Mouse (Mus musculus): ENCODE measurements at regions not wholly inside any gene's neighbourhood (a gene's known extent, or its start where the extent isn't known, plus 50 kb on each side); places are given as distances from the start of the nearest gene placed in this dataset.

- Histone ChIP-seq H3K27ac (replicated peaks) (no peak overlapping the region), H3K4me1 (no peaks in the 10 kb centered on the region), H3K4me2 (replicated peaks) (no peak overlapping the region), H3K36me3 (no peaks in the 10 kb centered on the region), H3K27me3 (no peaks in the 10 kb centered on the region), H3K9ac (replicated peaks) (no peak overlapping the region), H3K9me3 (no peaks in the 10 kb centered on the region), H3K4me3 (no peak overlapping the region)
- WGBS = 82% methylated on average over 2 of the region's 2 CpGs
- no peak for ATAC-seq (replicated peaks)
Observed at GRCm38 (mm10) chr5:80704732-80705131, 315.2 kb upstream of the Adgrl3 start.

- no peaks in the 10 kb centered on the region for H3K9me3 ChIP-seq
- H3K27me3 ChIP-seq = no peaks in the 10 kb centered on the region
- no peak overlapping the region for H3K9ac ChIP-seq (replicated peaks)
- H3K4me2 ChIP-seq (replicated peaks) = no peak overlapping the region
- H3K27ac ChIP-seq (replicated peaks) = no peak overlapping the region
- no peak overlapping the region for H3K4me3 ChIP-seq
- no peaks in the 10 kb centered on the region for H3K4me1 ChIP-seq
- WGBS = 75% methylated on average over 8 of the region's 8 CpGs
- no peak for ATAC-seq (replicated peaks)
- H3K36me3 ChIP-seq = no peaks in the 10 kb centered on the region
Observed at GRCm38 (mm10) chr5:80706645-80707056, 313.3 kb upstream of the Adgrl3 start.

Data from forebrain, embryonic 15.5 days (tissue).